Mouse (Mus musculus) erythroblast, embryonic 14.5 days (primary cell): Measurements from ENCODE around the gene Bach2.

Experiments used
- GATA1 ChIP-seq: IDR thresholded peaks from 2 replicates; pipeline ENCODE4 v1.6.1; 2012; ENCODE audit warnings: low read length, inconsistent platforms, mixed read lengths
- TAL1 ChIP-seq: IDR thresholded peaks from 3 replicates; pipeline ENCODE4 v1.6.1; 2012; ENCODE audit warnings: low read length, inconsistent platforms, mixed read lengths

GRCm38 (mm10) chr4:32332028-32332427 lies 93.4 kb downstream of the Bach2 start:
- TF ChIP-seq GATA1 (no peak), TAL1 (no peak)
